Mouse (Mus musculus) kidney, embryonic 16.5 days (tissue): ENCODE results near the gene Dnajb1. TPM values are rescaled to one million over a fixed set of nuclear protein-coding genes. Genes with fewer than 3 reads are reported as not detected.

ENCODE experiments used
- polyA plus RNA-seq: library from polyadenylated mRNA; unstranded; fragments of >200 nt; fragmentation: Nextera tagmentation; extraction: Ambion mirVana; gene quantifications from 2 replicates; pipeline ENCODE4 v1.2.1, GENCODE M21; 2015

Gene Dnajb1
- polyA plus RNA-seq, 1 experiment from 2014 or later = 67.5 TPM

Other genes starting within 250 kb of the Dnajb1 start
- 0.14 and 0.22 TPM in 2 replicates for gene Clgn, start 218.3 kb upstream of the Dnajb1 start, polyA plus RNA-seq
- gene Scoc, start 149.8 kb upstream of the Dnajb1 start, polyA plus RNA-seq = 104 and 112 TPM in 2 replicates
- gene Olfr370, start 72.4 kb upstream of the Dnajb1 start, polyA plus RNA-seq = not detected in 2 replicates
- 356 and 362 TPM in 2 replicates for gene Ndufb7, start 41.5 kb upstream of the Dnajb1 start, polyA plus RNA-seq
- 631 and 669 TPM in 2 replicates for gene Tecr, start 222 bp upstream of the Dnajb1 start, polyA plus RNA-seq
- 227 and 237 TPM in 2 replicates for gene Gipc1, start 44.5 kb downstream of the Dnajb1 start, polyA plus RNA-seq
- 3.1 and 4.0 TPM in 2 replicates for gene Ptger1, start 58.5 kb downstream of the Dnajb1 start, polyA plus RNA-seq
- gene Pkn1, start 91.0 kb downstream of the Dnajb1 start, polyA plus RNA-seq = 31.3 and 33.6 TPM in 2 replicates
- 197 and 211 TPM in 2 replicates for gene Ddx39, start 107.0 kb downstream of the Dnajb1 start, polyA plus RNA-seq
- gene Adgre5, start 133.1 kb downstream of the Dnajb1 start, polyA plus RNA-seq = 40.7 and 42.5 TPM in 2 replicates